Mouse (Mus musculus) adipocyte (in vitro differentiated cells): ENCODE results near the gene Rbbp8nl.
A peak's percentile ranks its signal among the peaks of the same experiment; 100 is the strongest.

ENCODE experiments used
- DNase-seq: peaks from one replicate; pipeline ENCODE4 v3.0.0-alpha.2; 2016; ENCODE audit warnings: low spot score

Gene Rbbp8nl

GRCm38 (mm10) chr2:180289440-180290108, at the start of gene Rbbp8nl:
Gene Rbbp8nl, minus strand, starts transcription at chr2:180289879.
- DNase-seq: no peak

- no peak for DNase-seq
Measured at GRCm38 (mm10) chr2:180334551-180334986, 44.9 kb upstream of the Rbbp8nl start, which contains the start of gene Gata5. Gene Gata5, minus strand, starts transcription at chr2:180334699.

DNA sequence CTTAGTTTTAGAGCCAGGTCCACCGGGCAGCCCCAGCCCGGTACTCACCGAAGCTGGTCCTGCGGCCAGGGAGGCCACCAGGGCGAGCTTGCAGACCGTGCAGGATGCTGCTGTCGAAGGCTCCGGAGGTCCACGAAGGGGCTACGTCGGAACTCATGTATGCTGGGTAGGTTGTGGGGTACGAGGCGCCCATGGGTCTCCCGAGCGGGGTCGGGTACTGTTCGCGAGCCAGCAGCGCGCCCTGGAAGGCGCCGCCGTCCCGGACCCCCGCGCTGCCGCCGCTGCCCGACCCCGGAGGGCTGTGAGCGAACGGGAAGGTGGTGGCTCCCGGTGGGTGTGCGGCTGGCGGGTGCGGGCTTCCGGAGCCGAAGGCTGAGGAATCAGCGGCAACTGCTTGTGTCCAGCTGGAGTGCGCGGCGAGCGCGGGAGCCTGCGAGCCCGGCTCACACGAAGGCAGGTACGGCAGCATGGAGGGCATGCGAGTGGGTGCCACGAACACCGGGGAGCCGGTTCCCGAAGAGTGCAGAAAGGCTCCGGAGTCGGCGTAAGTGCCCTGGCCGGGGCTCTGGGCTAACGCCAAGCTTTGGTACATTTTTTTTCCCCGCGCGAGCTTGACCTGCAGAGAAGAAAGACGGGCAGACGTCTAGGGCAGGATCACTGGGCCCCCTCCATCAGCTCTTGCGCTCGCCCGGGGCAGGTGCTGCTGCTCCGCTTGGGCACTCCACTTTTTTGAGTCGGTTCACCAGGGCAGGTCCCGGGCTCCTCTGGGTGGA, 44.3 kb upstream of the Rbbp8nl start:
- no peak for DNase-seq

GRCm38 (mm10) chr2:180329466-180329865, 39.8 kb upstream of the Rbbp8nl start:
- no peak for DNase-seq

- no peak for DNase-seq
Measured at GRCm38 (mm10) chr2:180322674-180323355, 33.1 kb upstream of the Rbbp8nl start.

GRCm38 (mm10) chr2:180320216-180320615, 30.5 kb upstream of the Rbbp8nl start:
- no peak for DNase-seq

- no peak for DNase-seq
Measured at GRCm38 (mm10) chr2:180317591-180317990, 27.9 kb upstream of the Rbbp8nl start.

DNA sequence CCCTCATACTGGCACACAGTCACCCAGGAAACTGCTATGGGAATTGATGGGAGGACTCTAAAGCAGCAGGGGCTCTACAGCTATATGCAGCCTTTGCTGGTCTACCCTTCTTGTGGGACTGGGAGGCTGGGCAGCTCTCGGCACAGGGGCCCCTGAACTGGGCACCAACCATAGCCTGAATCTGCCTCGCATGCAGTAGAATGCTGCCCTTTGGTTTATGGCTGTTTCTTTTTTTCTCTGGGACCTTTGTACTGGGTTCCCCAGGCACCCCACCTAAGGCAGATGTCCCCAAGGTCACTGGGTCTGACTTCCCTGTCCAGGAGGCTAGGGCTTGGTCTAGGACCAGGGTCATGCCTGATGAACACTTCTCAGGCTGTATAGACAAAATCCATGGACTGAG, 24.6 kb upstream of the Rbbp8nl start:
- DNase-seq: no peak

DNA sequence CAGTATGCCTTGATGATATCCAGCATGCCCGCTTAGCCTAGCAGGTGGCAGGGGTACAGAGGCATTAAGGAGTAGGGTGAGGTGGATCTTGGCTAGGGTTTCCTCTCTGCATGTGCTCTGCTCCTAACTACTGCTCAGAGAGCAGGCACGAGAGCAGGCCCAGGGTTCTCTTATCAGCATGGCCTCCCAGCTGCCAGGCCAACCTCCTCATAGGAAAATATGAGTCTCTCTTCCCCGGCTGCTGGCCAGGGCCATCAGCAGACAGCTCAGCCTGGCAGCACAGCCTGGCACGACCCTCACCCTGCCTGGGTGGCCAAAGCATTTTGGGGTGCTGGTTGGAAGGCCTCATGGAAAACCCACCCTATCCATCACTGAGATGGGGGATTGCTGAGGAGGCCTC, 21.5 kb upstream of the Rbbp8nl start:
- no peak for DNase-seq

DNA sequence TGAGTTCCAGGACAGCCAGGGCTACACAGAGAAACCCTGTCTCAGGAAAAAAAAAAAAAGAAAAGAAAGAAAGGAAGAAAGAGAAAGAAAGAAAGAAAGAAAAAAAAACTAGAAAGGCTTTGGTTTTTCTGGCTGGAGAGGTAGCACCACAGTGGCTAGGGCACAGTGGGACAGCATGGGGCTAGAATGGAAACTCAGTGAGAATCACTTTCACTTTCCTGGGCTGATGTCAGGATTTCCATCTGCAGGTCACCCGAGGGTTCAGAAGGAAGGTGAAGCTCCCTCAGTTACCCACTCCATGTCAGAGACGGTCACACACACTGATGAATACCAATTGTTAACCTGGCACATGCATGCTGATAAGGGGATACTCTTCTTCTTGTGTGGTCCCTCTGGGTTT, 18.0 kb upstream of the Rbbp8nl start:
- DNase-seq: no peak

DNA sequence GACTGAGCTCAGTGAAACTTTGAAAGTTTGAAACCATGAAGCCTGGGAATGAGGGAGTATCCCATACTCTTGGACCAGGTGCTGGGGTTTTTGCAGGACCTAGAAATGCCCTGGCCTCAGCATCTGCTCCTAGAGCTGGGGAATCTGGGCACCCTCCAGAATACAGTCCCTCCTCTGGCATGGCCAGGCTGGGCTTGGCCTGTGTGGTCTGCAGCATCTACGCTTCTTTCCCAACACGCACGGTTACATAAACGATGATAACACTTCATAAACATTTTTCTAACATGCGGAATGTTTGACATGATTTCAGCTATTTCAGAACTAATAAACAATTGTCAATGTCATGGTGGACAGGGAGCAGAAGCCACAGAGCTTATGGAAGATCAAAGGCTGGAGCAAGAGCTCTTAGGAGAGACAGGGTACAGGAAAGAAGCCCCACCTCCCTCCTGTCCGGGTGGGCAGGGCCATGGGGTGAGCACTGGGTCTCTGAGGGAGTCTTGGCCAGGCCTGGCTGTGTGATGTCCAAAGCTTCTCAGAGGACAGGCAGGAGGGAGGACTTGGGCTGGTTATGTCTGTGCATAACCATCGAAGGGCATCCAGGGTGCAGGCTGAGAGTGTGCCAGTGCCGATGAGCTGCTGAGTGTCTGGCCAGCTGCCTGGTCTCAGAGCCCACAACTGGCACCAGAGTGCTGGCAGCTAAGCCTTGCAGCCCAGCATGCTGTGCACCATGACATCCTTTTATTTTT, 16.9 kb upstream of the Rbbp8nl start:
- peak; percentile 37 for DNase-seq

- no peak for DNase-seq
Measured at GRCm38 (mm10) chr2:180306009-180306408, 16.3 kb upstream of the Rbbp8nl start.

GRCm38 (mm10) chr2:180305490-180305889, 15.8 kb upstream of the Rbbp8nl start:
- DNase-seq: no peak

DNA sequence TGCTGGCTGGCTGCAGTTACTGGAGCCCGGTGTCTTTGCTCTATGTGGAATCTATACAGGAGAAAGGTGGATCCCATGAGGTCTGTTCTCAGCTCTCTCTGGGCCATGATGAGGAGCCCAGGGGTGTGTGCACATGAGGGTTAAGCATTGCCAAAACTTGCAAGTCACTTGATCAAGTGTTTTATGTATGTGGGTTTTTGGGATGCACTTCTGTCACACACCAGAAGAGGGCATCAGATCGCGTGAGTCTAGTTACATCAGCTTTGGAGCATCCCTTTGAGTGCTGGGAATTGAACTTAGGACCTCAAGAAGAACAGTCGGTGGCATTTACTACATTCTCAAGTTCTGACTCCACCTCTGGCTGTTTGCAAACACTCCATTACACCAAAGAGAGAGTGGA, 14.9 kb upstream of the Rbbp8nl start:
- no peak for DNase-seq

- DNase-seq: no peak
Measured at GRCm38 (mm10) chr2:180303468-180303867, 13.8 kb upstream of the Rbbp8nl start.

DNA sequence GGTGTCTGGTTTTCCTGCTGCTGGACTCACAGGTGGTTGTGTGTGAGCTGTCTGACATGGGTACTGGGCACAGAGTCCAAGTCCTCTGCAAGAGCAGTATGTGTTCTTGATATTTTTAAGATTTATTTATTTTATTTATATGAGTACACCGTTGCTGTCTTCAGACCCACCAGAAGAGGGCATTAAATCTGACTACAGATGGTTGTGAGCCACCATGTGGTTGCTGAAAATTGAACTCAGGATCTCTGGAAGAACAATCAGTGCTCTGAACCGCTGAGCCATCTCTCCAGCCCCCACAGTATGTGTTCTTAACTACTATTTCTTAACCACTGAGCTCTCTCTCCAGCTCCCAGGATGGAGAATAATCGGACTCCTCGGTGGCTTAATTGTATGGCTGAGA, 12.5 kb upstream of the Rbbp8nl start:
- DNase-seq: no peak

- no peak for DNase-seq
Measured at GRCm38 (mm10) chr2:180300771-180301170, 11.1 kb upstream of the Rbbp8nl start.

DNA sequence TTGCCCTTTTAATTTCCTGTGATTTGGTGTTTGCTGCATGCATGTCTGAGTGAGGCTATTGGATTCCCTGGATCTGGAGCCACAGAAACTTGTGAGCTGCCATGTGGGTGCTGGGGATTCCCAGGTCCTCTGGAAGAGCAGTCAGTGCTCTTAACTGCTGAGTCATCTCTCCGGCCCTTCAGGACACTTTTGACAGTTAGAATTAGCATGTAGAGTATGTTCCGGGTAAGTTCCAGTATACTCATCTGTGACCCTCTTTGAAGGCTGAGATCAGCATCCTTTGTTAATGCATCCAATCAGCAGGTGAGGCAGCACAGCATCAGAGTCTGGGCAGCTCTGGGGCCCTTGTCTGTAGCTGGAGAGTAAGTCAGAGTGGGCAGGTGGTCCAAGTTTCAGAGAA, 10.6 kb upstream of the Rbbp8nl start:
- DNase-seq: no peak

GRCm38 (mm10) chr2:180292906-180293305, 3.2 kb upstream of the Rbbp8nl start:
- DNase-seq: no peak

DNA sequence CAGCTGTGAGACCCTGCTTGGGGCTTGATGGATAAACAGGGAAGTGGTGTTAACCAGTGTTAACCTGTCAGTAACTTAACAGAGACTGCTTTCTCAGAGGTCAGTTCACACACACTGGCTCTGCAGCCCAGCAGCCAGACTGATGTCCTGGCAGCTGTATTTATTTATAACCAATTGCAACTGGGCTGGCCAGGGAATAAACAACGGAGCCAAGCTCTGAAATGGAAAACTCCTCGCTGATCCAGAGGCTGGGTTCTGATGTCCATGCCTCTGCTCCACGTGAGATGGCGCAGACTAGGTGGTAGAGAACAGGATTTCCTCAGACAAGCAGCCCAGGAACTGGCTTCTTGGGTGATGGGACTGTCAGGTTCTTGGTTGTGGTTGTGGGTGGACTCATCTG, 2.3 kb upstream of the Rbbp8nl start:
- DNase-seq: no peak

DNA sequence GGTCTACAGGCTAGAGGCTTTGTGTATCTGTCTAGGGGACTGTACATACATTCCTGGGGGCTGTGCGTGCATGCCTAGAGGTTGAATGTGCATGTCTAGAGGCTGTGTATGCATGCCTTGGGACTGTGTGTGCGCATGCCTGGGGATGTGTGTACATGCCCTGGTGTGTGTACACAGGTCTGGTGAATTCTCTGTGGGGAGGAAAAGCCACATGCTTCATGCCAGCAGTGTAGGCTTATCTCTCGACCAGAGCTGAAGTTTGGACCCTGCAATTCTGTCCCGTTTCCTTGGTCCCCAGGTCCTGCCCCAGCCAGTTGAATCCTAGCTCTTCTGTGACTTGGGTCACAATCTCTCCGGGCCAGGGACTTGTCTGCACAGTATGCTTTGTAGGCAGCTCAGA, 1.9 kb upstream of the Rbbp8nl start:
- DNase-seq: no peak

DNA sequence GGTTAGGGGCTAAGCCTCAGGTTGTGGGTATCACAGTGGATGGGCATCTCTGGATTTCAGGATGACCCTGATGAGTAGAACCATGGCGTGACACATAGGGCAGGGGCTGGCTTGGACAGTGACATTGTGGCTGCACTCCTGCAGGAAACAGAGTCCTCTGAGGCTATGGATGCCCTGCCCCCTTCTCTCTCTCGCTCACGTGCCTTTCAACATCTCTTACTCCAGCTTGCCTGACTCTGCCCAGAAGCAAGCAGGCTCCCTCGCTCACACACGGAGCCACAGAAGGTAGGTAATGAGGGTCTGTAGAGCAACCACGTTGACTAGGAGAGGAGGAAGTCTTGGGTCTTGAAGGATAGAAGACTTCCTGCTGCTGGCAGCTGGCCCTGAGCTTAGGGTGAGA, 824 bp upstream of the Rbbp8nl start:
- no peak for DNase-seq
